Mouse (Mus musculus) ES-E14 (cell line): ENCODE measurements around the gene Gm16181. TPM values are rescaled to one million over a fixed set of nuclear protein-coding genes. Genes with fewer than 3 reads are reported as not detected.

Source experiments
- DNase-seq: peaks from one replicate; pipeline ENCODE4 v3.0.0-alpha.2; 2013; ENCODE audit warnings: low read depth, low spot score
- H3K27ac ChIP-seq: 2 replicates; pipeline ENCODE4 v1.5.1; 2012; ENCODE audit warnings: low read depth, mild to moderate bottlenecking, low read length, moderate library complexity, mixed read lengths; ENCODE audit not compliant: poor library complexity, insufficient read depth, severe bottlenecking
- H3K36me3 ChIP-seq: 2 replicates; pipeline ENCODE4 v1.6.1; 2012; ENCODE audit warnings: mild to moderate bottlenecking, low read length, moderate library complexity, mixed read lengths; ENCODE audit not compliant: control insufficient read depth, poor library complexity, insufficient read depth, severe bottlenecking
- H3K4me1 ChIP-seq, 2 experiments: fragments of 150-350 bp in 1 of 2; sonication (generic) in 1 of 2; 2 replicates each; pipeline ENCODE4 v1.6.1; 2012; ENCODE audit warnings: low read length in 2 of 2, mild to moderate bottlenecking in 1 of 2, mixed read lengths in 1 of 2; ENCODE audit not compliant: control insufficient read depth in 2 of 2, insufficient read depth in 2 of 2, poor library complexity in 1 of 2
- H3K4me3 ChIP-seq, 2 experiments: fragments of 150-350 bp in 1 of 2; sonication (generic) in 1 of 2; 2 replicates each; pipeline ENCODE4 v1.5.1; 2012; ENCODE audit warnings: low read length in 2 of 2, low read depth in 1 of 2, mild to moderate bottlenecking in 1 of 2, mixed read lengths in 1 of 2; ENCODE audit not compliant: insufficient read depth in 1 of 2, poor library complexity in 1 of 2, severe bottlenecking in 1 of 2
- H3K9ac ChIP-seq: 2 replicates; pipeline ENCODE4 v1.6.1; 2012; ENCODE audit warnings: low read depth, mild to moderate bottlenecking, low read length, mixed read lengths; ENCODE audit not compliant: poor library complexity, insufficient read depth, severe bottlenecking
- H3K9me3 ChIP-seq: fragments of 150-350 bp; sonication (generic); 2 replicates; pipeline ENCODE4 v1.6.1; 2012; ENCODE audit warnings: low read depth, mild to moderate bottlenecking, low read length; ENCODE audit not compliant: control insufficient read depth, insufficient read depth
- CHD2 ChIP-seq: IDR thresholded peaks from 2 replicates; pipeline ENCODE4 v1.6.1; 2014; ENCODE audit warnings: mild to moderate bottlenecking, low read depth, low read length, inconsistent platforms
- HCFC1 ChIP-seq: IDR thresholded peaks from 2 replicates; pipeline ENCODE4 v1.6.1; 2012; ENCODE audit warnings: low read length, inconsistent platforms, borderline replicate concordance; ENCODE audit not compliant: insufficient read depth
- MAFK ChIP-seq: IDR thresholded peaks from 2 replicates; pipeline ENCODE4 v1.6.1; 2014; ENCODE audit warnings: mild to moderate bottlenecking, low read depth, low read length, inconsistent platforms; ENCODE audit not compliant: insufficient read depth
- ZC3H11A ChIP-seq: IDR thresholded peaks from 2 replicates; pipeline ENCODE4 v1.6.1; 2012; ENCODE audit warnings: low read depth, mild to moderate bottlenecking, inconsistent platforms, low read length, borderline replicate concordance
- ZNF384 ChIP-seq: IDR thresholded peaks from 2 replicates; pipeline ENCODE4 v1.6.1; 2012; ENCODE audit warnings: low read depth, low read length, inconsistent platforms
- in situ Hi-C, 2 experiments: fragments of 600-800 bp; cut with MboI; formaldehyde crosslinking; loops; one replicate each; pipeline ENCODE4 v1.15.1; 2025; ENCODE audit warnings: low sequenced_read_pairs in 2 of 2, inconsistent platforms in 1 of 2; ENCODE audit not compliant: unreplicated experiment in 2 of 2
- total RNA-seq: library from RNA; depleted of rRNA; stranded (reverse); fragments of 300-350 nt; gene quantifications from 2 replicates; pipeline ENCODE4 v1.2.3, GENCODE M21; 2012

The Gm16181 gene
- total RNA-seq, 1 experiment, result not detected

DNA sequence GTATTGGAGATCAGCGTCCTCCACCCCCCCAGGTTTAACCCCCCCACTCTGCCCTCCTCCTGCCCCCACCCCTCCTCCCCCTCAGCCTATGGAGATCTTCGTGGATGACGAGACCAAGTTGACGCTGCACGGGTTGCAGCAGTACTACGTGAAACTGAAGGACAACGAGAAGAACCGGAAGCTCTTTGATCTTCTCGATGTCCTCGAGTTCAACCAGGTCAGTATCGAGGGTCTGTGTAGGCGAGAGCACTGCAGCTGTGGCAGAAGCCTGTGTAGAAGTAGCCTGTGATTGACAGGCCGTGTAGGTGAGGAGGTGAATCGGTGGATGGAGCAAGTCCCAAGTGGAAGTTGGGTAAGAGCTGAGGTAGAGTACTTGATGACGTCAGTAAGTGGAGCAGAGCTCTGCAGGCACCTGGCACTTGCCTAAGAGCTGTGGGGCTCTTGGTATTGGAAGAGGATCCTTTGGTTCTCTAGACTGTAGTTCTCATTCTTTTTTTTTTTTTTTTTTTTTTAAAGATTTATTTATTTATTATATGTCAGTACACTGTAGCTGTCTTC, 30.6 kb downstream of the Gm16181 start:
- H3K36me3 ChIP-seq, result peaks cover 73% of the 10 kb centered on the region
- in situ Hi-C loops, result no loop called here
- H3K4me3 ChIP-seq, result no peak overlapping the region
- DNase-seq, result no peak
- TF ChIP-seq CHD2, result no peak
- no peak for TF ChIP-seq ZC3H11A
- no peak for TF ChIP-seq HCFC1
- H3K9ac ChIP-seq, result no peak overlapping the region
- no peaks in the 10 kb centered on the region for H3K9me3 ChIP-seq
- no peak overlapping the region for H3K27ac ChIP-seq
- peaks cover 0 to 19% of the 10 kb centered on the region in 2 experiments; a peak in 1 of 4 replicates for H3K4me1 ChIP-seq

DNA sequence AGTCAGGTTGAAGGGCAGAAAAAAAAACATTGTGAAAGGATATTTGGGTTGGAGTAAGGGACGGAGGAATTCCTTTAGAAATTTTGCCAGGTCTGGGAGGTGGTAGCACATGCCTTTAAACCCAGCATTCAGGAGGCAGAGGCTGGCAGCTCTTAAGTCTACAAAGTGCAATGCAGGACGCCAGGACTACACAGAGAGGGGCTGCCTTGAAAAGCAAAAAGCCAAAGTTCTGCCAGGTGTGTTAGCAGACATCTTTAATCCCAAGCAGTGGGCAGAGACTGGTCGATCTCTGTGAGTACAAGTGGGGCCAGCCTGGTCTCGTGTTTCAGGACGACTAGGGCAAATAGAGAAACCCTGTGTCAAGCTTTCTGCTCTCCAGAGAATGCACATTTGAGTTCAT, 31.3 kb downstream of the Gm16181 start:
- peaks cover 0 to 16% of the 10 kb centered on the region in 2 experiments; a peak in 1 of 4 replicates for H3K4me1 ChIP-seq
- in situ Hi-C loops, result no loop called here
- TF ChIP-seq ZC3H11A (no peak), HCFC1 (no peak), CHD2 (no peak), MAFK (no peak), ZNF384 (no peak)

DNA sequence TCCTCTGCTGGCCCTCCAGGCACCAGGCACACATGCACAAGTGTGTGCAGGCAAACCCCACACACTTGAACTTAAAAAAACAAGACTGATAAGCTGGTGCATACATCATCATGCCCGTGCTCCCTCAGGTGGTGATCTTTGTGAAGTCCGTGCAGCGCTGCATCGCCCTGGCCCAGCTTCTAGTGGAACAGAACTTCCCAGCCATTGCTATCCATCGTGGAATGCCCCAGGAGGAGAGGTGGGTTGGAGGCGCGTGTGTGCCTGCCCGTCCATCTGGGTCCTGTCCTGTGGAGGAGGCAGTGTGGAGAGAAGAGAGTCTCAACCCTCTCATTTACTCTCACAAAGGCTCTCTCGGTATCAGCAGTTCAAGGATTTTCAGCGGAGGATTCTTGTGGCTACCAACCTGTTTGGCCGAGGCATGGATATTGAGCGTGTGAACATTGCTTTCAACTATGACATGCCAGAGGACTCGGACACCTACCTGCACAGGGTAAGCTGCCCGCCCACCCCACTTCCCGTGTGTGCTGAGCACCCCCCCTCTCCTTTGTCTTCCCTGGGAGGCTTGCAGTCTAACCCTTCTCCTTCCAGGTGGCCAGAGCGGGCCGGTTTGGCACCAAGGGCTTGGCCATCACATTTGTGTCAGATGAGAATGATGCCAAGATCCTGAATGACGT, 32.1 kb downstream of the Gm16181 start:
- H3K4me1 ChIP-seq, result peaks cover 0 to 14% of the 10 kb centered on the region in 2 experiments; a peak in 1 of 4 replicates
- H3K9ac ChIP-seq, result no peak overlapping the region
- TF ChIP-seq CHD2, result no peak
- no peaks in the 10 kb centered on the region for H3K9me3 ChIP-seq
- no peak overlapping the region for H3K4me3 ChIP-seq
- in situ Hi-C loops, result no loop called here
- peaks cover 58% of the 10 kb centered on the region for H3K36me3 ChIP-seq
- DNase-seq, result no peak
- H3K27ac ChIP-seq, result no peak overlapping the region

More for the DNA sequence above, 31.3 kb downstream of the Gm16181 start:
- Histone ChIP-seq H3K9me3 (no peaks in the 10 kb centered on the region), H3K9ac (no peak overlapping the region), H3K4me3 (no peak overlapping the region), H3K27ac (no peak overlapping the region), H3K36me3 (peaks cover 66% of the 10 kb centered on the region)
- no peak for DNase-seq

DNA sequence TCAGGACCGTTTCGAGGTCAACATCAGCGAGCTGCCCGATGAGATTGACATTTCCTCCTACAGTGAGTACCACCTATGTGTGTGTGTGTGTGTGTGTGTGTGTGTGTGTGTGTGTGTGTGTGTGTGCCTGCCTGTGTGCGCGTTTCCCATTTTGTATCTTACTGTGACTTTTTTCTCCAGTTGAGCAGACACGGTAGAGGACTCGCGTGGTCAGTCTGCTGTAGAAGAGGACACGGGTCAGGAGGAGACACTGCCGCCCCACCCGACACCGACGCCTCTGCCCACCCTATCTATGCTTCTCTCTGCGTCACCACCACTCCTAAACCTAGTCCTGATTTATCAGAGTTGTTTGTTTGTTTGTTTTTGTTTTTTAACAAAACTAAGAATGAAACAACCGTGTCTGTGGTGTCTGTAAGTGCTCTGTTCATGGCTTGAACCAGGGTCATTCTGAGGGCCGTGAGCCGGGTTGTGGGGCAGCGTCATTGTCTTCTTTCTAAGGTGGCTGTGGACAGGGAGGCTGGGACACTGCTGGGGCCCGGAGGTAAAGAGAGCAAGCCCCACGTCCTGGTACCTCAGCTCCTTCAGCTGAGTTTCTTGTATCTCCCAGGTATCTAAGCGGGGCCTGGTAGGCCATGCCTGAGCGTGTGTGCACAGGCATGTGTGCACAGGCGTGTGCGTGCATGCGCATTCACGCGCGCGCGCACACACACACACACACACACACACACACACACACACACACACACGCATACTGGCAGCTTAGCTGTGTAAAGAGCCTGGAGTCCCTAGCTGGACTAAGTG, 32.9 kb downstream of the Gm16181 start:
- in situ Hi-C loops, result no loop called here
- no peak overlapping the region for H3K9ac ChIP-seq
- no peak for DNase-seq
- peaks cover 53% of the 10 kb centered on the region for H3K36me3 ChIP-seq
- H3K4me1 ChIP-seq, result peaks cover 0 to 14% of the 10 kb centered on the region in 2 experiments; a peak in 1 of 4 replicates
- H3K4me3 ChIP-seq, result no peak overlapping the region
- H3K9me3 ChIP-seq, result no peaks in the 10 kb centered on the region
- no peak overlapping the region for H3K27ac ChIP-seq
- no peak for TF ChIP-seq CHD2
- no peak for TF ChIP-seq MAFK
- no peak for TF ChIP-seq ZC3H11A
- no peak for TF ChIP-seq ZNF384
- TF ChIP-seq HCFC1, result no peak
